Mouse (Mus musculus) midbrain, embryonic 10.5 days (tissue): ENCODE measurements around the gene Nat8f2. TPM values are rescaled to one million over a fixed set of nuclear protein-coding genes. Genes with fewer than 3 reads are reported as not detected.
A peak's percentile ranks its signal among the peaks of the same experiment; 100 is the strongest.
"Not testable (repeated sequence)": the region's sequence is repeated elsewhere in the genome, so short reads cannot be mapped to it uniquely, and the experiment has no call there.

Experiments
- DNase-seq: peaks from one replicate; pipeline ENCODE4 v3.0.0-alpha.2; 2017; ENCODE audit warnings: low spot score
- H3K27ac ChIP-seq: fragments of 300-500 bp; sonication (generic); replicated peaks from 2 replicates; pipeline ENCODE4 v1.5.1; 2016; ENCODE audit warnings: mild to moderate bottlenecking
- H3K27me3 ChIP-seq: fragments of 300-500 bp; sonication (generic); 2 replicates; pipeline ENCODE4 v1.6.1; 2016; ENCODE audit warnings: low read depth, mild to moderate bottlenecking; ENCODE audit not compliant: poor library complexity, severe bottlenecking
- H3K36me3 ChIP-seq: fragments of 300-500 bp; sonication (generic); 2 replicates; pipeline ENCODE4 v1.6.1; 2016; ENCODE audit warnings: mild to moderate bottlenecking, moderate library complexity
- H3K4me1 ChIP-seq: fragments of 300-500 bp; sonication (generic); 2 replicates; pipeline ENCODE4 v1.6.1; 2016
- H3K4me3 ChIP-seq: fragments of 300-500 bp; sonication (generic); 2 replicates; pipeline ENCODE4 v1.5.1; 2016; ENCODE audit warnings: mild to moderate bottlenecking, moderate library complexity
- H3K9me3 ChIP-seq: fragments of 300-500 bp; sonication (generic); replicated peaks from 2 replicates; pipeline ENCODE4 v1.6.1; 2016; ENCODE audit warnings: mild to moderate bottlenecking
- WGBS: fragments of 180-500 bp; shearing (Covaris S2); methylation state at CpG from one replicate; pipeline ENCODE4 v1.1.7; 2016; 5-methylcytosine and 5-hydroxymethylcytosine counted together
- polyA plus RNA-seq: library from polyadenylated mRNA; unstranded; fragments of >200 nt; fragmentation: Nextera tagmentation; extraction: Ambion mirVana; gene quantifications from 2 replicates; pipeline ENCODE4 v1.2.1, GENCODE M21; 2016

Nat8f2 gene
- polyA plus RNA-seq, result not detected in 2 replicates

DNA sequence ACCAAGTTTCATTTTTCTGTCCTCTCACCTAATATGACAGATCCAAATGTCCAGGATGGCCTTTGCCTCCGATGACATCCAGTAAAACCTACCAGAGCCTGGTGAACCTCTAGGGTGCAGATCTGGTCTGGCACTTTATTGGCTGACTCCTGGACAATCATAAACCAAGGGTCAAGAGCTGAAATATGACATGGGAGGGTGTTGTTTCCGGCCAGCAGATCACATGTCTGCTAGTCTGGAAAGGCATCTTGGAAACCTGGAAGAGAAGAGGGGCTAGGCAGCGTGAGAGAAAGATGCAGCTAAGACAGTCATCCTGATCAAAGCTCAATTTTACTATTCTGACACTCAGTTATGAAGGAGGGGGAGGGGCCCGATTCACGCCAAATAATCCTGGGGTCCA is at the start of gene Nat8f2:
Nat8f2 (minus strand) TSS at position 153 of the 400 bp plus-strand sequence.
- H3K27me3 ChIP-seq, result not testable (repeated sequence)
- WGBS, result 87% methylated on average over 5 of the region's 5 CpGs

DNA sequence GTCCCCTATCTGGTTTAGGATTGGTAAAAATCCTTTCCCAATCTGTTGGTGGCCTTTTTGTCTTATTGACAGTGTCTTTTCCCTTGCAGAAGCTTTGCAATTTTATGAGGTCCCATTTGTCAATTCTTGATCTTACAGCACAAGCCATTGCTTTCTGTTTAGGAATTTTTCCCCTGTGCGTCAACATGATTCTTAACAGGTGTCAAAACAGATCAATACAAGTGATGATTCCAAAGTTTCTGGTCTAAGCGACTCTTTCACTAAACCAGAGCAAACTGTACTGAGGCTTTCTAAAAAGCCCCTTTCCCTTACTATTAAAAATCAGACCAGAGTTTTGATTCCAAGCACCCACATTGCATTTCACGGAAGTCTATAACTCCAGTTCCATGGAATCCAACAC is 49.4 kb upstream of the Nat8f2 start:
- peaks cover 22% of the 10 kb centered on the region for H3K36me3 ChIP-seq
- not testable (repeated sequence) for DNase-seq, H3K27ac ChIP-seq, H3K27me3 ChIP-seq, H3K4me3 ChIP-seq, H3K9me3 ChIP-seq
- 96% methylated on average over 3 of the region's 3 CpGs for WGBS
- H3K4me1 ChIP-seq, result peaks cover 16% of the 10 kb centered on the region

More for the DNA sequence above, at the start of gene Nat8f2:
- H3K4me1 ChIP-seq, DNase-seq, H3K27ac ChIP-seq, H3K9me3 ChIP-seq, H3K36me3 ChIP-seq, H3K4me3 ChIP-seq: not testable (repeated sequence)

DNA sequence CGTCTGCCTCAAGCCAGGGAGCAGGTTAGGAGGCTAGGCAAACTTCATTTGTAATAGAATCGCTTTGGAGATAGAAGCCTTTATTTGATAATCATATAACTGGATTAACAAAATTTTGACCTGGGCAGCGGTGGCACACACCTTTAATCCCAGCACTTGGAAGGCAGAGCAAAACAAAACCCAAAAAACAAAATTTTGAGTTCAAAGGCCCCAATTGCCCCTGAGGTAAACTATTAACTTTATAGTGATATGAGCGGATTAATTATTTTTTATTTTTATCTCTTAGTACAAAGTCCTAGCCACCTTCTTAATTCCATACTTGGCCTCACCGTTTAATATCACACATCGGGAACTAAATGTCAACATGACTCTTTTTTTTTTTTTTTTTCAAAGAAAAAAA is 47.6 kb upstream of the Nat8f2 start:
- Histone ChIP-seq H3K4me1 (peaks cover 16% of the 10 kb centered on the region), H3K9me3 (no peaks in the 10 kb centered on the region), H3K4me3 (peak overlapping the region; percentile 68), H3K27ac (peak overlapping the region; percentile 87), H3K36me3 (peaks cover 6% of the 10 kb centered on the region; the same call in 1 of the 2 replicates), H3K27me3 (no peaks in the 10 kb centered on the region)
- no peak for DNase-seq
- WGBS, result 87% methylated on average over 6 of the region's 6 CpGs

DNA sequence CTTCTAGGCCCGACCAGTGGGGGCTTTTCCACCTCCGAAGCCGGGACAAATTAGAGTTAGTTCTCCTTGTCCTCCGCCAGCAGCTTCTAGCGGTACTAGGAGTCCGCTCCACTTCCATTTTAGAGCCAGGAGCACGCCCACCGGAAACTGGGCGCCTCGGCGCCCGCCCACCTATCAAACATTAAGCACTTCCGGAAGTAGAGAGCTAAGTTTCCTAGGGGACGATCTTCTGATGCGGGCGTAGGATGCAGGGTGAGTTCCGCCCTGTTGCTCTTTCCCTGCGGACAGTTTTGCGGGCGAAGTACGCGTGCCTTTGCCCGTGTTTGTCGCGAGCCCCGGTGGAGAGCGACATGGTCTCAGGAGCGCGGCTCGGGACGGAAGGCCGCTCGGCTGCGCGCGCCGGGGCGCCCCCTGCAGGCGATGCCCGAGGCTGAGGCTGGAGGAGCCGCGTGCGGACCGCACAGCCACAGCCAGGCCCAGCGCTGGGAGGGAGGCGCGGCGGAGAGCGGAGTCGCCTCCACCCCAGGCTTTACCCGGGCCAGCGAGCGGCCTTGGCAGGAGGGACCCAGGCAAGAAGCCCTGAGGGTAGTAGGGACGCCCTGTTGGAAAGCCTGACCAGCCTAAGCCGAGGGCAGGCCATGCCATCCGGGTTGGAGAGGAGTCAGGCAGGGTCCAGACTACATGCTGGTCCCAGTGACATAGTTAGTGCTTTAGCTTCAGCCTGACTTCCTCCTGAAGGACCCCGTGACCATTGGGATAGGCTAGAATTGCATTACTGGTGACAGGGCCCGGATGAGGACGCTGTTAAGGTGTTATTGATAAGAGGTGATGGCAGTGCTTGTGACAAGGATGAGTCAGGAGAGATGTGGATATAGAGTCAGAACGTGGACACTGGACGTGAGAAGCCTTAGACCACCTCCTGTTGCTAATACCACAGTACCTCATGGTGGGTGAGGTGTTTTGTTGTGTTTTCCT is 46.9 kb upstream of the Nat8f2 start, which contains the start of gene Nat8f1:
Nat8f1 (minus strand) TSS at position 149 of the 975 bp plus-strand sequence.
- Histone ChIP-seq H3K4me3 (peak within 1 kb of the TSS; percentile 68), H3K27ac (peak within 1 kb of the TSS; percentile 87), H3K4me1 (peaks cover 16% of the 10 kb centered on the region)
- not testable (repeated sequence) for H3K36me3 ChIP-seq, H3K27me3 ChIP-seq, H3K9me3 ChIP-seq
- DNase-seq, result peak; percentile 90
- WGBS, result under 1% methylated on average over 61 of the region's 61 CpGs

DNA sequence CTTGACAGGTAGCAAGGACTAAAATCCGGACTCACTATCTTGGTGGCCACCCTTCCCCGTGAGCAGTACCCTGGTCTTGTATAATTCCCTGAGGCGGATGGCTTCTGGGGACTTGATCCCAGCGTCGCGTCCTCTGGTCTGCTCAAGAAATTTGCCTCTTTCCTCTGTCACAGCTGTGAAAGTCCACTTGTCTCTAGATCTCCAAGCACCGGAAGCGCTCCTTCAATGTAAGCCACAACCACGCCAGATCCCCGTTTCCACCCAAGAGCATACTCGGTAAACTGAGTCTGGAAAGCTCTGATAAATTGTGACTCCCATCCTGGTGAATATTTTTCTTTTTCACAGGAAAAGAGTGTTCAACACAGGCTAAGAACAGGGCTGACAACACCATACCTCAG is 46.2 kb upstream of the Nat8f2 start:
- no peaks in the 10 kb centered on the region for H3K27me3 ChIP-seq
- no peaks in the 10 kb centered on the region for H3K9me3 ChIP-seq
- 5% methylated on average over 11 of the region's 11 CpGs for WGBS
- 0 out of 2 replicates have a peak, but pooled peaks cover under 1% of the 10 kb centered on the region for H3K36me3 ChIP-seq
- H3K4me1 ChIP-seq, result peaks cover 16% of the 10 kb centered on the region
- peak overlapping the region; percentile 68 for H3K4me3 ChIP-seq
- H3K27ac ChIP-seq, result peak overlapping the region; percentile 87
- no peak for DNase-seq

DNA sequence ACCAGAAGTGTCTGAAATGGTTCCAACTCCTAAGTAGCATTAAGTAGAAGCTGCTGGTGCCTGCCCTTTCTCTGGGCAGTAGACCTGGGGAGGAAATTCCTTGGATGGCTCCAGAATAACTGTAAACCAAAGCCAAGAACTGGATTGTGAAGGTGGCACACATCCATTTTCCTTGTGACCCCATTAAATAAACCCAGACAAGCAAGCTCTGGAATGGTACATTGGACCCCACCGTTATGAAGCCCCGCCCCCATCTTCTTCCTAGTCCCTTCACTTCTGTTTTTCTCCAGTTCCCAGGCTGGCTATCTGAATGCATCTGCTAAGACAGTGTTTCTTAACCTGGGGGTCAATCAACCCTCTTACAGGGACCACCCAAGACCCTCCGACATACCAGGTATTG is 42.6 kb upstream of the Nat8f2 start, which contains the start of gene Tprkb:
Tprkb (plus strand) TSS at position 279 of the 400 bp plus-strand sequence.
- Histone ChIP-seq H3K27ac (no peak within 1 kb of the TSS), H3K36me3 (0 out of 2 replicates have a peak, but pooled peaks cover 2% of the 10 kb centered on the region), H3K4me3 (no peak within 1 kb of the TSS), H3K27me3 (no peaks in the 10 kb centered on the region), H3K4me1 (peaks cover 16% of the 10 kb centered on the region), H3K9me3 (no peaks in the 10 kb centered on the region)
- no peak for DNase-seq
- WGBS, result 88% methylated on average over 3 of the region's 3 CpGs

DNA sequence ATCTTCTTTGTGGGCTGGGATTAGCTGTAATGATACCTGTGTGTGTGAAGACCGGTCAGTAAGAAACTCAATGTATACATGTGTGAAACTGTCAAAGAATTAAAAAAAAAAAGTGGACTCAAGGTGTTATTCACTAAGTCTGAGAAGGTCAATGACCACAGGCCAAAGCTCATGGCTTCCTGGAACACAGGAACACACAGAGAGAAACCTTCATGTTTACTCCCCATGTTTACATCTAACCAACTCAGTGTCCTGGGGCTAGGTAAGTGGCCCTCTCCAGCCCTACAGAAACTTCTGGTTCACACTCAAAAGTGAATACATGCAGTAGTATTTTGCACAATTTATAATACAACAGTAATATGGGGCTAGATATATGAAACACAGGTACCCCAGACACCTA is 40.7 kb upstream of the Nat8f2 start:
- no peaks in the 10 kb centered on the region for H3K27me3 ChIP-seq
- H3K27ac ChIP-seq, result no peak overlapping the region
- WGBS, result 91% methylated on average over 1 of the region's 1 CpGs
- H3K9me3 ChIP-seq, result no peaks in the 10 kb centered on the region
- 0 out of 2 replicates have a peak, but pooled peaks cover 2% of the 10 kb centered on the region for H3K36me3 ChIP-seq
- H3K4me3 ChIP-seq, result no peak overlapping the region
- peaks cover 4% of the 10 kb centered on the region for H3K4me1 ChIP-seq
- no peak for DNase-seq

DNA sequence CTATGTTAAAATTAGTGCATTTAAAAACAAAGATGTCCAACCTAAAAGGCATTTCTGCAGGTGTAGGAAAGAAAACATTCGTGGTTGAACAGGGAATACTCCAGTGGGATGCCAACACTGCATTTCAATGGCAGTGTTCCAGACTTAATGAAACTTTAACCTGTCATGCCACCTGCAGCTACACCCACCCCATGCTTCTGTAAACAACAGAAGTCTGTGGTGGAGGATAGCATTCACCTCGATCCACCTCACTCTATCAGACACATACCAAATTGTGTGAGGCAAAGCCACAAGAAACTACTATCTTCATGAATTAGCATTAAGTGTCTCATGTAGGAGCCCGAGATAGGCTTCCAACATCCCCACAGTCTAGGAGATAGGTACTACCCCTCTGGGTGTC is 39.4 kb upstream of the Nat8f2 start:
- 0 out of 2 replicates have a peak, but pooled peaks cover 2% of the 10 kb centered on the region for H3K36me3 ChIP-seq
- H3K27me3 ChIP-seq, result no peaks in the 10 kb centered on the region
- 81% methylated on average over 3 of the region's 3 CpGs for WGBS

DNA sequence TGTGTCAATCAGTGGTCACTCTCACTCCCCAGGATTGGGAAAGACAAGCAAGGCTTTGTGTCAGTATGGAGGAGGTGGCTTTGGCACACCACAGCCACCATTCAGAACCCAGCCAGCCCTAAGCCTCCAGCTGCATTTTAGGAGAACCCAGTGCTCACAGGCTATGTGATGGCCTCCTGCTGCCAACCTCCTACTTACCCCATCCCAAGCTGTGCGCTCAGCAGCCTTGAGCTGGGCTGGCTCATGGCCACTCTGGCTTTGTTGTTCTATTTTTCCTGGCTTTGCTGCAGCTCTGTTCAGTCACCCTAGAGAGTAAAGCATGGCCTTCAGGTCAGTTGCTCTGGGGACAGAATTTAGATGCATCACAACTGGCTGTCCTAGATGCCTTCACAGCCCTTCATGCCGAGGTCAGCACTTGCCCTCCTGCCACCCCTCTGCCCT is 38.0 kb upstream of the Nat8f2 start:
- not testable (repeated sequence) for H3K4me1 ChIP-seq, DNase-seq, H3K9me3 ChIP-seq, H3K4me3 ChIP-seq, H3K27me3 ChIP-seq, H3K27ac ChIP-seq, H3K36me3 ChIP-seq
- WGBS, result 71% methylated on average over 2 of the region's 2 CpGs

More for the DNA sequence above, 39.4 kb upstream of the Nat8f2 start:
- Histone ChIP-seq H3K9me3 (no peaks in the 10 kb centered on the region), H3K27ac (no peak overlapping the region), H3K4me1 (peaks cover 7% of the 10 kb centered on the region), H3K4me3 (no peak overlapping the region)
- DNase-seq, result no peak

DNA sequence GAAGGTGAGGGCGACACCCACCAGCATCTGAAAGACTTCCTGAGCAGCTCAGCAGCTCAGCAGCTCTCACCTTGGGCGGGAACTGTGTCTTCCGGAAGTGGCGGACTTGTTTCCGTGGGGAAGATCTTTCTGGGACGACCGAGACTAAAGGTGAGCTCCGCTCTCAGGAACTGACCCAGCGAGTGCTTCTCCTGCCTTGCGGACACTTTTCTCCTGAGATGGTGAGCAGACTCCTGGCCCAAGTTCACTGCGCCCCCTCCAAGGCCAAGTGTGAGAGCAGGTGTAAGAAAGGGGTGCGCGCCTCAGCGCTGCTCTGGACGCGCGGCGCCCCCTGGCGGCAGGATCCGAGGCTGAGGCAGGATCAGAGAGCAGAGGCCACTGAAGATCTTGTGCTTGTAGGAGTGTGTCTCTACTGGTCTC is 35.7 kb upstream of the Nat8f2 start, which contains the start of gene Nat8f4:
Nat8f4 (minus strand) TSS at position 243 of the 420 bp plus-strand sequence.
- Histone ChIP-seq H3K4me3 (peak within 1 kb of the TSS; percentile 50), H3K27ac (peak within 1 kb of the TSS; percentile 59)
- WGBS, result 18% methylated on average over 20 of the region's 20 CpGs
- peak; percentile 57 for DNase-seq
- H3K27me3 ChIP-seq, H3K36me3 ChIP-seq, H3K9me3 ChIP-seq, H3K4me1 ChIP-seq: not testable (repeated sequence)

DNA sequence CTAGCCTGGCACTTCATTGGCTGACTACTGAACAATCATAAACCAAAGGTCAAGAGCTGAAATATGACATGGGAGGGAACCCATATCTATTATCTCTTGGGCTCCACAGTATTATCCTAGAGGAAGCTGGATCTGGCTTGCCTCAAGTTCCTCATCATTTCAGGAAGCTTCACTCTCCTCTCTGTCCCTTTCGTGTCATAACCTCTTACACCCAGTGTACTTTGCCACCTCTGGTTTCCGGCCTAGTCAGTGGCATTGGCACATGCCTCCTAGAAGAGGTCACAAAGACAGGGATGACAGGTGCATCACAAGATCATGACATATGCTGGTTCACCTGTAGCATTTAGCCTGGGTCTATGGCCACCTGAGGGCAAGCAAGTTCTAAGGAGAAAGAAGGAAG is 33.3 kb upstream of the Nat8f2 start:
- no peak overlapping the region for H3K4me3 ChIP-seq
- no peaks in the 10 kb centered on the region for H3K36me3 ChIP-seq
- peak; percentile 5 for DNase-seq
- H3K27ac ChIP-seq, result no peak overlapping the region
- no peaks in the 10 kb centered on the region for H3K27me3 ChIP-seq
- no peaks in the 10 kb centered on the region for H3K9me3 ChIP-seq
- 86% methylated on average over 2 of the region's 2 CpGs for WGBS
- peaks cover 7% of the 10 kb centered on the region for H3K4me1 ChIP-seq

DNA sequence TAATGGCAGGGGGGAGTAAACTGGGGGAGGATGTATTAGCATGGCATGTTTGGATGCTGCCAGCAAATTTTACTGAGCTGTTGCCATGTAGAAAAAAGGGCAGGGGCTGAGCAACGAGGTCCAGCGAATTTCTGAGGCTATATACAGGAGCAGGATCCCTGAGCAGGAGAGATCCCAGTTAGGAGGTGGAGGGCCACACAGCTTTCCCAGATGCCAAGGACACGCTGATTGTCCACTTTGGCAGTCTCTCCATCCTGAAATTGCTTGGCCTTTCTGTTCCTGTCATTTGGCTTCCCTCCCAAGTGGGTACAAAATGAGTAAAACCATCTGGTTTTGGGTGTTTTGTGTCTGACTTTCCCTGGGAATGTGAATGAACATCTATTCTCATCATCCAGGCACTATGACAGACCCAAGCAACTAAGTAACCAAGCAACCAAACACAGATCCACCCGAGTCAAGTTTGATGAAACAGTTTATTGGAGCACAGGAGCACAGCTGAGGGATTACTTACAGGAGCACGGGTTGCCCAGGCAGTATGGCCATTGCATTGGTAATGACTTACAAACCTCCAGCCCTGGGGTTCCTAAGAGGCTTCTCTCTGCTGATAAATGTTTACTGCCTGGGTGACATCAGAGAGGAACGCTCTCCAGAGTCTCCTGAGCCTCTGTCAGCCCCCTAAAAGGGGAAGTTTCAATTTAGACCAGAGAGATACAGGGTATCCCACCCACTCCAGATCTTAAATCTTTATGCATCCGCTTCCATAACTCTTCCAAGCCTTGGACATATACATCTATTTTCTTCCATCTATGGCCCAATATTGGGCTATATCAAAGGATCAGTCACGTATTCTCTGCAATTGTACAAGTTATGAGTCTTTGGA is 29.9 kb upstream of the Nat8f2 start:
- H3K27me3 ChIP-seq, H3K27ac ChIP-seq, H3K36me3 ChIP-seq, H3K4me1 ChIP-seq, H3K4me3 ChIP-seq, H3K9me3 ChIP-seq: not testable (repeated sequence)
- WGBS, result 77% methylated on average over 7 of the region's 8 CpGs
- peak; percentile 9 for DNase-seq
